Mouse (Mus musculus): ENCODE measurements at regions not wholly inside any gene's neighbourhood (a gene's known extent, or its start where the extent isn't known, plus 50 kb on each side); places are given as distances from the start of the nearest gene placed in this dataset.

DNA sequence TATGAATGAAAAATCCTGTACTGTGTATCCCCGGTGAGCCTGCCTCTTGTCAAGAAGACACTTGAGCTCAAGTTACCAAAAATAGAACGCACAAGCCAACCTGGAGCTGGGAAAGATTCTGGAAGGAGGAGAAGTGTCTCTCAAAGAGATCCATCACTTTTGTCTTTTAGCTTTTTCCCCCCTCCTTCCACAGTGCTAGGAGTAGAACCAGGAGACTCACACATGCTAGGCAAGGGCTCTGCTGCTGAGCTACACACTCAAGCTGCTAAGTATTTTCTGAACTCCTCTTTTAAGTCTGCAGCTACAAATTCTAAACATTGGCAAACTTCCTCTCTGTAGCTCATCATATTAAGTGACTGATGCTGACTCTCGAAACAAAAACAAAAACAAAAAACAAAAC lies 176.2 kb upstream of the Atp5g3 start:
- DNase-seq: no peak

DNA sequence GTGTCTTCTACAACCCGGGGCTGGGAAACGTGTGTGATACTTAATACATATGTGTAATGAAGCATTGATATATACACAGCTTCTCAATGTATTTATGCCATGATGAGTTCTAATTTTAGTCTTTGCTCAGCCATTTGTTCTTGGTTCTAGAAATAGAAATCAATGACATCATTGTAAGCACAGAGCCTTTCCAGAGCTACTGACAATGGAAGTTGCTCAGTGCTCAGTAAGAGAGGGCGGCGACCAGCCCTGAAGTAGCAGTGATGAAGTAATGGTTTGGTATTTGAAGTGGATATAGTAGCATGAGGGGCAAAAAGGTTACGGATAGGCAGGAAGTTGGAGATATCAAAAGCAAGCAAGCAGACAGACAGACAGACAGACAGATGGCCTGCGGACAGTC lies 173.8 kb upstream of the Atp5g3 start:
- no peak for DNase-seq

DNA sequence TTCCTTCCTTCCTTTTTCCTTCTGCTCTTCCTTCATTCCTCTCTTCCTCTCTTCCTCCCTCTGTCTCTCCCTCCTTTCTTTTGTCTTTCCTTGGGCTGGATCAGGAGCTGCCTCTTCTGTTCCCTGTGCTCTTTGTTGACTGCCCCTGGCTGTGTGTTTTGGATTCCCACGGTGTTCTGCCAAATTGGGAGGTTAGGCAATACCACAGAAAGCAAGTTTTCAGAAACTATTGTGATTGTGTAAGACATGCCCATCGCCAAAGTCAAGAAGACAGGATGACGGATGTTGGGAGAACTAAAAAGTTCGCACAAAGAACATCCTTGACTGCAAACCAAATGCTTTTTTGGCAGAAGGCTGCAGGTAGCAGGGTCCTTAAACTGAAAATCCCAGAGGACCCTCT lies 165.6 kb upstream of the Atp5g3 start:
- no peak for DNase-seq

DNA sequence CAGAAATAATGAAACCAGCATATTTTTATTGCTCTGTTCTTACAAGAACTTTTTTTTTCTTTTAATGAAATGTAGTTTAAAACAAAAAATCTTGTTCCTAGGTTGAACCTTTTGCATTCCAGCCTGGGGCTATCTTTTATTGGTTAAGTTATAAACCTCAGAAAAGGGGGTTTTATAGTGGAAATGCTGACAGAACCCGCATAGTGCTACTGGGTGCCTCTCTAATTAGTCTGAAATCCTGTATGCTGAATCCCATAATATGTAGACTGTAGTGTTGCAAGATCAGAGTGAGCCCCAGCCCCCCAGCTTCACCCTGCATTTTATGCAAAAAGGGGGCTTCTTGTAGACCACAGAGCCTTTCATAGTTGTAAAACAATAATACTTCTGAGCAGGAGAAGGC lies 164.4 kb upstream of the Atp5g3 start:
- no peak for DNase-seq

DNA sequence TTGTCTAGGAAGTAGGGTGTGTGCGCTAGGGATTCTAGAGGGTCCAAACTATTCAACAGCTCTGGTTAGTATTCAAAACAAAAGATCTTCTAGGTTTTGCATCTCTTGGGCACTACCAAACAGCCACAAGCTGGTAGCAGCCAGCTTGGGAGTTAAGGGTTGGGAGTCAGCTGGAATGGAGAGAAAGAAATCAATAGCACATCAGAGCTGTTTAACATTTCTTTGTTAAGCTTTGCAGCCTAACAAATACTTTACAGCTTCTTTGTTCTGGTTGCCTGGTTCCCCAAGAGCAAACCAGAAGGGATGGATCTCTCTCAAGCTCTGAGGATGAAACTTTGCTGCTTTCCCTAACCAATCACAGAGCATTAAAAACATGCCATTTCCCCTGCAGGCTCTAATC lies 162.3 kb upstream of the Atp5g3 start:
- DNase-seq: no peak

DNA sequence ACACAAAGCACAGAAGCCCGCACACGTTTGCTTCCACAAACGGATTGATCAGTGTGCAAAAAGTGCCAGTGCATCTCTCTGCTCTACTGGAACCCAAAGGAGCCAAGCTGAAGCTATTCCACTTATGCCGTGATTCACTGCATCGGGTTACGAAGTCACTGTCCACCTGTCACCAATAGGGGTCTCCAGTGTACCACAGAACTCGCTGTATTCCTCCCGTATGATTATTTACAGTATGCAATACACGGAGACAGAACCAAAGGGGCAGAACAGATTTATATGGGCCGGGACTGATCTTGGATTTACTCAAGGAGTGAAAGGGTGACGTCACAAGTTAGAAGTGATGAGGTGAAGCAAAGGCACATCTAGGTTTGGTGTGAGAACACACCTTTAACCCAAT lies 155.5 kb upstream of the Atp5g3 start:
- DNase-seq: peak; percentile 41 to 68

DNA sequence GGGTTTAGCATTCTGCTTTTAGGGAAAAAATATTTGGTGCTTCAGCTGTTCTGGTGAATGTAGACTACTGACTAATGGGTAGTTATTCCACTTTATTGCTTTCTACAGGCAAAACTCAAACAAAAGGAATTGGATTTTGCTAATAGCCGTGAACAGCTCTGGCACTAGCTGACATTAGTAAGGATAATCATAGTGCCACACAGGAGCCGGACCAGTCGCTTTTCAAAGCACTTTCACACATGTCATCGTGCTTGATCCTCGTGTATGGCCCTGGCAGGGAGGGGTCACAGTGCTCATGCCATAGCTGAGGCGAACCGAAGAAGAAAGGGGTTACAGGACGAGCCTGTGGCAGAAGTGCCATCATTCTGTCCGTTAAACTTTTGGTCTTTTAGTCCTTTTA lies 153.2 kb upstream of the Atp5g3 start:
- no peak for DNase-seq

DNA sequence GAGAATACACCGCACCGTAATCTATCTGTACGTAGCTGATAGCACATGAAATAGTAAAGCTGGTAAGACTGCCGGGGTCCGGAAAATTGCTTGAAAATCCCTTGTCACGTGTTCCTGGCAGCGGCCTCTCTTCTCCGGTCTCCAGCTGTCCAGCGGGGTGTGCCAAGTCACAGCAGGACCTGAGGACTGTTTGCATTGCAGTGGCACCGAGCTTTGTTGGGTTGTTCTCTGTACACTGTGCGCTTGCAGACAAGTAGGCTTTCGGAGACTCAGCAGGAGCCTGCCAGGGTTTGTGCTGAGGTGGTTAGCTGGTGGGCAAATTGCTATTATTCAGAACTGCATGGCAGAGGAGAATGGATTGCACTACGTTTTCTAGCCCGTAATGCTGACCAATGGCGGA lies 152.7 kb upstream of the Atp5g3 start:
- DNase-seq: no peak

DNA sequence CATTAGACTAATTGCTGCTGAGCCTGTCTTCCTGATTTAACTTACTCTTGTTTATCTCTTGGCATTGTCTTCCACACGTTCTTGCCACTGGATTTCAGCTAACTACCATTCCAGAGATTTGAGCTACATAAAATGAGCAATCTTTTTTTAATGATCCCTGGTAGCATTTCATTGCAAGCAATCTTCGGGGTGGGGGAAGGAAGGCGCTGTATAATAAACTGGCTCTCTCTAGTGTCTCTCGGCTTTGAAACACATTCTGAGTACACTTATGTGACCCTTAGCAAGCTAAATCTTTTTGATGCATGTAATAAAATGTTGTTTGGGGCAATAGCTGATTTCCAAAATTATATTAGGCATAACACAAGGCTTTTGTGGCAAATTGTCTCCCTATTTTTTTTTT lies 152.2 kb upstream of the Atp5g3 start:
- DNase-seq: no peak

DNA sequence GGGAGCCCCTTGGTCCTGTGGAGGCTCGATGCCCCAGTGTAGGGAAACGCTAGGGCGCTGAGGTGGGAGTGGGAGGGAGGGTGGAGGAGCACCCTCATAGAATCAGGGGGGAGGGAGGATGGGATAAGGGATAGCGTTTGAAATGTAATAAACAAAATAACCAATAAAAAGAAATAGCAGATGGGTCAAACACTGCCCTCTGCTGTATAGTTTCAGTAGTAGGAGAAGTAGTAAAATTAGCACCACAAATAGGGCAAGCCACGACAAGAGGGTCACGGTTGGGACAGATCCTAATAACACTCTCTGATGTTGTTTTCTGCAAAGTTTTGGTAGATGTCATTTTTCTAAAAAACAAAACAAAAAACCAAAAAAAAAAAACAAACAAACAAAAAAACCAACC lies 131.3 kb upstream of the Atp5g3 start:
- DNase-seq: no peak

DNA sequence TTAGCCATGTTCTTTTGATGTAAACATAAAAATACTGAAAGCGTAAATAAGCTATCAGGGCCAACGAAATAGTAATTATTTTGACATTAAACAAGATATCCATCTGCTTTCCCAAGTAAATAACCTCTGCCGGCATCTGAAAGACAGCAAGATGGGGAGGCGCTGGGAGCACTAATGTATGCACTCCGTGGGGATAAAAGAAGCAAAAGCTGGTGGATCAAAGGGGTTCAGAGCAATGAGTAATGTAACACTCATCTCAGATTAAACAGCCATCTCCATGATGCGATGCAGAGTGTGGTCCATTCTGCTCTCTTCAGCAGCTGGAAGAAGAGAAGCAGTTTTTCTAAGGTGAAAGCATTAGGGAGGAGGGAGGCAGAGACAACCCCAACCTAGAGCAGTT lies 128.5 kb upstream of the Atp5g3 start:
- DNase-seq: no peak

DNA sequence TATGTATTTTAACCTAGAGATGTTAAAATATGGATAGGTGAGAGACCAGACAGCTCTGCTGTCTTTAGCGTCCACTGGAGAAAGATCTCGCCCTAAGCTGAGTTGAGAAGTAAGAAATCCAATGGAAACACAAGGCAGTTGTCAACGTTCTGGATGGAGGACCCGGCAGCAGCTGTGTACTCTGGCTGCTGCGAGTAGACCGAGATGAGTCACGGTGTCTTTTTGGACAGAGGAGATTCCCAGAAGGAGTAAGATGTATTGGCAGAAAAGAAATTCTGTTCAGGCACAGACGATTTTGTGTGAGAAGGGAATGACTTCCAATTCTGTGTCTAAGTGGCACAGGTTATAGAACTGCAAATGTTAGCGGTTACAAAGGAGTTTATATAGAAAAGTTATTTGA lies 124.9 kb upstream of the Atp5g3 start:
- DNase-seq: no peak

DNA sequence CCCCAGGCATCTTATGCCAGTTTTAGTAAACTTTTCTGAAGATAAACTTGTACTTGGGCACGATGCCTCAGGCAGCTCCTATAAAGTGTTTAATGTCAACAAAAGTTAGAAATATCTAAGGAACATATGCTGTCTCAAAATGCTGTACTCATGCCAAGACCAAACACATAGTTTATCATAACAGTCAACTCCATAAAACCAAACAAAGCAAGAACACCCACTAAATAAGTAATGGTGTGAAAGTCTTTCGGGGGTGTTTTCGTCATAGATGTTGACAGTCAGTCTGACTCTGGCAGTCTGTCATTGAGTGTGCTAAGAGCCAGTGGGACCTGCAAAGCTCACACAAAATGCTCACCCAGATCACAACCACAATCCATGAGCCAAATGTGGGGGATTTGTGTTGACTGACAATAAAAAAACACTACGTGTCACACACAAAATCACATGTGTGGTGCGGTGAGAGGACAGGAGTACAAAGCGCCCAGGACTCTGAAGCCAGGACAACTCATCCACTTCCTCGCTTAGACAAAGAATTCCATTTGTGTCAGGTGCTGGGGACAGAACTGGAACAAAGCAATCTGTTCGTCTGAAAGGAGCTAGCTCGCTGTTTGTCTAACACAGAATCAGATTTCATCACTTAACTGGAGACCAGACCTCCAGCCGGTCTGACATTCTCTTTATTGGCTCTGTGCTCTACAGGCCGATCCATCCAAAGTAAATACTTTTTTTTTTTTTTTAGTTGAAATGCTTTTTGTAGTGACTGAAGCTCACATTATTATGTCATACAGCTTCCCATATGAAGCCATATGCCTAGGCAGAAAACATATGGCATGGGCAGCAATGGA lies 121.3 kb upstream of the Atp5g3 start:
- DNase-seq: no peak

DNA sequence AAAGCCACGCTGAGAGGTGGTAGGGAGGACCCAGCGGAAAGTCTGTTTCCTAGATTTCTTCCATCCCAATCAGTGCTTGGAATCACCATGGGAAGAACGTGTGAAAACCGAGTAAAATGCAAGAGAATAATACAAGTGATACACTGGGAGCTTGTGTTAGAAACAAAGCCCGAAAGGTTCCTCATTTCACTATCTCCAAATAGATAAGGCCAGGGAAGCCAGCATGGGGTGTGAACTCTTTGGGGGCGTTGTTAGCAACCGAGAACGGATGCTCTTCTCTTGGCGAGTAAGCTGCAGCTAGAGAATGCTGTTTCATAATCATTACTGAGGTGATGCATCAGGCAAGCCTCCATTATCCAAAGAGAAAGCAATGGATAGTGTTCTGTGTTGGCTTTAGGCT lies 118.8 kb upstream of the Atp5g3 start:
- no peak for DNase-seq

DNA sequence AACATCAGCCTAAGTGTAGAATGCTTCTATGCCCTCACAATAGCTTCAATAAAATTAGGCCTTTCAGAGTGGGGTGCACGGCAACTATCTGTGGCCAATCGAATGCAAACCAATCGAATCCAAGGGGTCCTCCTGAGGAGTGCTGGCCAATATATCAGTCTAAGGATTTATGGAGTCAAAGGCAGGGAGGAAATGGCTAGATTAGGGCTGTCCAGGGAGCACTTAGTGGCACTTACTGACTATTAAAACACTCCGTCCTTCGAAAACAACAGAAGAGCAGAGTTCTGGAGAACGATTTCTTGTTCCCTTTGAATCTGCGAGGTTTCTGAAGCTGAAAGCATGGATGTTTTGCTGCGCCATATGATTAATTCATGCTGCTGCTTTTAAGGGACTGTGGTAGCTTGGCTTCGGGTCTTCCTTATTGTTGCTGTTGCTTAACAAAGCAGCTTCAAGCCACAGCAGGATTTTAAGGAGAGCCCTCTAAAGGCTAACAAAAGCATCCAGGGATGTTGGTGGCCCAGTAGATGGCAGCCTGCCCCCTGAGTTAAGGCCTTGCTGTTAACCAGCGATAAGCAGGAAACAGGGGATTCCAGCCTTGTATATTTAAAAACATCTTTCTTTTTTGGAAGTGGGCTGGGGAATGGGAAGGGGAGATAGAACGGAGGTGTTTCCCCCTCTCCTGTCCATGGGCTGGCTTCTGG lies 116.4 kb upstream of the Atp5g3 start:
- peak in 1 of 2 experiments; percentile 17 for DNase-seq

DNA sequence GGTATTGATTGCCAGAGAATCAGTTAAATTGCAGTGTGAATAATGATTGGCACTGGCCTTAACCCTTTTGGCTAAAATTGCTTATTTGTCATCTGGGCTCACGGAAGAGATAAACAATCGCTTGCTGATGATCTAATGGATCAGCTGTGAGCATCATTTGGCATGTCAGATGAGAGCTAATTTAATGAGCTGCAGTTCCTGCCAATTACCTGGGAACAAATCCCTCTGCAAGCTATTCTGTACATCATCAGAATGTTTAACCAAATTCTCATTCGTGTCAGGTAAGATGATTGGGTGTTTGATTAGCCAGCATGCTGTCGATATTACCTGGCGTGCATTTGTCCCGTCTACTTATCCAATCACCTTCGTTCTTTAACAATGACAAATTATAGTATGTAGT lies 104.0 kb upstream of the Atp5g3 start:
- DNase-seq: no peak

DNA sequence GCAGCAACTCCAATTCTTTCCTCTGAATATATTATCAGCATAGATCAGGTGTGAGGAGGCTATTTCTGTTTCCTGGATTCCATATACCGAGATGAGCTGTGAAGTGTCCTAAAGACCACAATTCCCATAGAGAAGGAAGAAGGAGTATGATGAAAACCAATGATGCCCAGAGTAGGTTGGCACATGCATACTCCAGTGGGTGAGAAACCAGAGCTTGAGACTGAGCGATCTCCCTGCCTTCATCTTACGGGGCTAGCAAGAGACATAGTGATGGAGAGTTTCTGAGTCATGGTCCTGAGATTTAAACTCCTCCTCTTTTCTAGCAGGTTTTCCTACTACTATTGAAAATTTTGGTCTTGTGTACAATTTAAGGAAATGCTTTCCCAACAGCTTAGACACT lies 103.1 kb upstream of the Atp5g3 start:
- no peak for DNase-seq

DNA sequence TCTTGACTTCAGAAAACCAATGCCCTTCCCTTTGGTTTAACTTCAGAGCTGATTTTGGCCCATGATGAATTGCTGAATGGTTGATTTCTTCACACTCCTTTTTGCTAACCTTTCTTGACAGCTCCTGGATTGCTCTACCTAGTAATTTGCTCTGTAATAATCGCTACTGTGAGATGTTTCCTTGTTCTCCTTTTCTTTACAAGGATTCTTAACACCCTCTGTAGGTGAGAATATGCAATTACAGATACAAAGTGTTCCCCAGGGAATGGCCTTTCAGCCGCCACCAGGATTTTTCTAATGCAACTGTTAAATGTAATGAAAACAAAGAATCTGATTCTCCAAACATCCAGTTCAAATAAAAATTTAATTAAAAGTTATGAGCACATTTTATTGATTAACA lies 87.4 kb upstream of the Atp5g3 start:
- peak in 1 of 2 experiments; percentile 4 for DNase-seq

DNA sequence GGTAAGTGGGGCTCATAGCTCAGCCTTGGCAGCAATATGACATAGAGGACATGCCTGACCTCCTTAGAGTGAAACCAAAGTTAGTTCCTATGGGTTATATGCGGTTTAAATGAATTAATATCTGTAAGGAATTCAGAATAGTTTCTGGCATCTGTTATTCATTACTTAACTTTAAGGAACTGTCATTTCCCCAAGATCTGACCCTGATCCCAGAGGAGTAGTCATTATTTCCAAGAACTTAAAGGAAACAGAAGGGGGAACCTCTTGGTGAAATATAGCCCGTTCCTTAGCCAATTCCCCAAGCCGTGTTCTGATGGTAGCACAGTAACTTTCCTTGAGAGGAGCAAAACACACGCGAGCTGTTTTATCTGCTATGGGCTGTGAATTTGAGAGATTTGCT lies 85.9 kb upstream of the Atp5g3 start:
- no peak for DNase-seq

DNA sequence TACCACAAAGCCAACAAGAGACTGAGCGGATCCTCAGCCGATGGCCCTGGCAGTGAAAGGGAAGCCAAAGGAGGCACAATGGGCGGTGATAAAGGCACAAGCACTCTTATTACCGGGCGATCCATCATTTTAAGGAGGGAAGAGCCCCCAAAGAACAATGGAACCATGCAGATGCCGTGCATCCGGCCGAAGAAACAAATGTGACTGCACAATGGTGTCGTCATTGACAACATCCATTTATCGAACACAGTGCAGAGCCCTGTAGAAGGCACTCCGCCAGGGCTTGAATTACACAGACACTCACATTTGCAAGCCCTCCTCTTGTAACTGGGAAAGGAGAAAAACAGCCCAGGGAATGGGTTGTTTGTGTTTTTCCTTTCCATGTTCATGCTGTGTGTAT lies 80.7 kb upstream of the Atp5g3 start:
- no peak for DNase-seq

DNA sequence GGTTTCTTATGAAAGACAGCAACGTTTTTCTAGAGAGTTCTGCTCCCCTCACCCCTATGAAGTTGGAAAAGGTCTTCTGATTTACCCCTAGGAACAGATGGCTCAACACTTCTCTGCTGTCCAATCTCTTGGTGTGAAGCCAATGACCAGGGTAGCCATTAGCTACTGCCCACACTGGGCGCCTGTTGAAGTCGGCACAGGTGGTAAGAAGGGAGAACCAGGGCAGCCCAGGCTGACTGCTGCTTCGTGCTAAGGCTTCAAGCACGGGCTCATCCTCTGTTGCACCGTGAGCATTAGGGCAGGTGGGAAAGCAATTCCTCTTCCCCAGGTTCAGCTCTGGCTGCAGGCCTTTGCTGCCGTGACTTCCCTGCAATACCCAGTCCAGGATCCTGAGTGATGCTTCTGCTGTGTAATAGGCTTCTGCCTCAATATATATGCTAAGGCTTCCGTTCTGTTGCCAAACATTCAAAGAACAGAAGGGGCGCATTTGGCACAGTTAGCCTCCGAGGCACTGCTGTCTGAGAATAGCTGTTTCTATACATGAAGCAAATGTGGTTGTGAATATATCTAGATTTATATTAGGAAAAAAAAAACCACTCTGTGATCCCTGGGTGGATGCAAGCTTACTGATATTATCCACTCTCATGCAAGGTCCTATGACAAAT lies 76.4 kb upstream of the Atp5g3 start:
- no peak for DNase-seq

DNA sequence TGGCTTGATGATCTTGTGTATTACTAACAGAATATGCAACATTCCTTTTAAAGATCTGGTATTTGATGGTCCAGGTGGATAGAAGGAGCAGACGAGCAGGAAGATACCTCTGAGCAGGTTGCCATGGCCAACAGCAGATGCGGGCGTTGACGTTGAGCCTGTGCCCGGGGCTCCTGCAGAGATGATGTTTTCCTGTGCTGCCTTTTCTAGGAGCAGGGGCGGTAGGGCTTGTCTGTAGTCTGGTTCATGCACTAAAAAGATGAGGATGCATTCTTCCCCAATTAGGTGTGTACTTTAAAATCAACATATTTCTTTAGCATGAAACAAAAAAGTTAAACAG lies 74.8 kb upstream of the Atp5g3 start:
- no peak for DNase-seq

DNA sequence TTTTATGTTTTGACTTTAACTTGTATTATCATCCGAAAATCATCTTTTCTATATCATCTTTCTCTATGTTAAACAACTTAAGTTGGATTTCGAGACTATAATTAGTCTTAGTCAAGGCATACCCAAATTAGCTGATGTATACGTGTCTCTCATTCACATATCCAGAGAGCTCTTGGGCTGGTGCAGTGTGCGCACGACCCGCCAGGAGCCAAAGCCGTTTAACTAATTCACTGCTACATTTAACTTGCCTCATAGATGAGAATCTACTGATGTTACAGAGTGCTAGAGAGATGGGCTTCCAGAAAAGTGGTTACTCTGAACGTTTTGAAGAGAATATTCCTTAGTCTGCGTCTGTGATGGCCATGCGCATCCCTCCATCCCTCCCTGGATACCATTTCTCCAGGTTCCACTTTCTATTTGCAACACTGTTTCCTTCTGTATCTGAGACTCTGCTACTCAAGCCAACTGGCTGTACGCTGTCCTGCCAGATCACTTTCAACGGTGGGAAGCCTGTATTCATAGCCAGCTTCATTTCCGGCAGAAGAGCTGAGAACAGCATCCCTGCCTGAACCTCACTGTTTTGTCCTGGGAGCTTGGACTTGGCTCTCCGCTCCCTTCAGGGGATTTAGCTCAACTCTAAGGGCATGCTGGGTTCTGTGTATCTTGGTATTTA lies 74.2 kb upstream of the Atp5g3 start:
- no peak for DNase-seq

DNA sequence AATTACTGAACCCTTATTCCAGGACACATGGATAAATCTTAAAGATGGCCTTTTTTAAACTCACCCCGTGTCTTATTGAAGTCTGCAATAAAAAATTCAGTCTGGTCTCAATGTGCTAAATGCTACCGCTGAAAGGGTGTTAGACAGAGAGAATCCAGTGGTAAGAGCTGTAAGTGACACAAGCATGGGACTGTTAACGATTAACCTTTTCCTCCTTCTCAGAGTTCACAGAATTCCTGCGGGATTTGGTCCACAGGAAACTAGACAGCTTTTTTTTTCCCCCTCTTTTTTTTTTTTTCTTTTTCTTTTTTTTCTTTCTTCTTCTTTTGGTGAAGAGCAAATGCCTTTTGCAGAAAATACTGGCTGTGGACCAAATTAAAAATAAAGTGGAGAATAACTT lies 72.0 kb upstream of the Atp5g3 start:
- no peak for DNase-seq
